Mouse (Mus musculus) small intestine, adult 2 months (tissue): ENCODE results near the gene Cracr2a.

ENCODE experiments used
- CTCF ChIP-seq: fragments of 200-500 bp; IDR thresholded peaks from 2 replicates; pipeline ENCODE4 v1.5.1; 2012; ENCODE audit warnings: low read depth, mild to moderate bottlenecking, control low read depth, inconsistent platforms, low read length, moderate library complexity, mixed read lengths; ENCODE audit not compliant: insufficient replicate concordance, insufficient read length; ENCODE audit errors: extremely low read depth
- POLR2A ChIP-seq: fragments of 200-500 bp; IDR thresholded peaks from 2 replicates; pipeline ENCODE4 v1.6.1; 2012; ENCODE audit warnings: low read depth, mild to moderate bottlenecking, control low read depth, inconsistent platforms, low read length, moderate library complexity

DNA sequence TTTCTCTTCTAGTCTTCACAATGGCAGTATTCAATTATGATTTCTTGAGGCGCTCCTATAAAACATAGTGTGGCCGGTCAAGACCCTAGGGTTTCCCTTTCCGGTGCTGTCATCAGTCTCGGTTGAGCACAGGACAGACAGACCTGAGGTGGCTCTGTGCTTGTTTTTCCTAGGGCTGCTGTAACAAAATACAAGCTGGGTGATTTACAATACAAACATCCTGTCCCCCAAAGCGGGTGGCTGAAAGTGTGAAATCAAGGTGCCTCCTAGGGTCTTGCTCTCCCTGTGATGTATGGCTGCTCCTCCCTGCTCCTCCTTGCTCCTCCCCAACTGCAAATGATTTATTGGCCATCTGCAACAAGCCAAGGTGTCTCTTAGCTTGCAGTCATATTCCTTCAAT, 17.7 kb downstream of the Cracr2a start:
- TF ChIP-seq CTCF (no peak), POLR2A (no peak)
